Mouse (Mus musculus): ENCODE measurements around the gene Dennd1c.

- no peak for TF ChIP-seq CTCF (IDR thresholded peaks at IDR 0.05; ENCODE audit: control insufficient read depth, insufficient read depth, insufficient read length)
- TF ChIP-seq MYOG (IDR thresholded peaks at IDR 0.05; ENCODE audit: control insufficient read depth, extremely low read depth, insufficient read length), result no peak
- TF ChIP-seq USF1 (IDR thresholded peaks at IDR 0.05; ENCODE audit: low read depth), result no peak
Observed at GRCm38 (mm10) chr17:57020960-57021359, 57.4 kb downstream of the Dennd1c start.

Measured in C2C12 (cell line).